Mouse (Mus musculus): ENCODE results near the gene Setx.

Gene Setx

GRCm38 (mm10) chr2:29206156-29206555, 82.2 kb downstream of the Setx start:
- in situ Hi-C loops (cut with MboI, MseI) = loop anchor here (5.0 to 25.0 kb wide), 2 partner anchors 351 to 356 kb away; no protein-coding TSS in a partner anchor

GRCm38 (mm10) chr2:29216286-29217012, 92.5 kb downstream of the Setx start:
- in situ Hi-C loops (cut with MboI, MseI) = loop anchor here in 1 of 2 experiments (25.0 kb wide), 1 partner anchor 346 kb away; no protein-coding TSS in a partner anchor

GRCm38 (mm10) chr2:29217042-29217441, 93.1 kb downstream of the Setx start:
- in situ Hi-C loops (cut with MboI, MseI) = loop anchor here in 1 of 2 experiments (25.0 kb wide), 1 partner anchor 345 kb away; no protein-coding TSS in a partner anchor

GRCm38 (mm10) chr2:29217897-29218296, 93.9 kb downstream of the Setx start:
- in situ Hi-C loops (cut with MboI, MseI) = loop anchor here in 1 of 2 experiments (25.0 kb wide), 1 partner anchor 344 kb away; no protein-coding TSS in a partner anchor

GRCm38 (mm10) chr2:29218831-29219230, 94.8 kb downstream of the Setx start:
- in situ Hi-C loops (cut with MboI, MseI) = loop anchor here in 1 of 2 experiments (25.0 kb wide), 1 partner anchor 343 kb away; no protein-coding TSS in a partner anchor

GRCm38 (mm10) chr2:29222302-29222701, 98.3 kb downstream of the Setx start:
- in situ Hi-C loops (cut with MboI, MseI) = loop anchor here in 1 of 2 experiments (25.0 kb wide), 1 partner anchor 340 kb away; no protein-coding TSS in a partner anchor

- in situ Hi-C loops (cut with MboI, MseI) = loop anchor here in 1 of 2 experiments (25.0 kb wide), 1 partner anchor 339 kb away; no protein-coding TSS in a partner anchor
Measured at GRCm38 (mm10) chr2:29223591-29224262, 99.7 kb downstream of the Setx start.

GRCm38 (mm10) chr2:29226671-29227070, 102.7 kb downstream of the Setx start:
- in situ Hi-C loops (cut with MboI, MseI) = no loop called here

- in situ Hi-C loops (cut with MboI, MseI) = no loop called here
Measured at GRCm38 (mm10) chr2:29230191-29230835, 106.3 kb downstream of the Setx start.
